Mouse (Mus musculus) stomach, postnatal 0 days (tissue): ENCODE data around the gene Xaf1.

Experiments used
- CTCF ChIP-seq: IDR thresholded peaks from 2 replicates; pipeline ENCODE4 v1.5.1; 2016; ENCODE audit warnings: antibody characterized with exemption, low read depth, mild to moderate bottlenecking, moderate library complexity
- EP300 ChIP-seq: optimal IDR thresholded peaks from 2 replicates; pipeline ENCODE3; 2016; ENCODE audit warnings: antibody characterized with exemption

GRCm38 (mm10) chr11:72266960-72267560 is 34.4 kb upstream of the Xaf1 start, which contains the start of gene Slc13a5:
- no peak for TF ChIP-seq CTCF
- no peak for TF ChIP-seq EP300
